In the genomic region with DNA sequence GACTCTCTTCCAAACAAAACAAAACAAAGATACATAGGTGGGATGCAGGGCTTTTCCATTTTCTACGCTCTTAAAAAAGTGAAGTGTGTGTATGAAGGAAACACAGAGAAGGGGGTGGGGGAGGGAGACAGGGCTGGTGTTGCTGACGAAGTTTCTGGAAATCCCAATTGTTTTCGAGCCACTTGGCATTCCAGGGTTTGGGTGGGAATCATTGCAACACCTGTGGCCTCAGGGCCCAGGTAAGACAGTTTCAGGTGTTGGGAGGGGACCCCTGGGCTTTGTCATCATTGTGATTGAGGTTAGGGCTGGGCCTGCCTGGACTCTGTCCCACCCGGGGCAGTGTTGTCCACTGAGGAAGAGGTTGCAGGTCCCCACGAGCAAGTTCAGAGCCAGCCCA, we compare ENCODE assay signal across 7 mouse cellular contexts.
"Had no signal": no experiment of that assay in that cellular context is flagged by ENCODE, and none has a peak within 500 bp of the region (broad histone marks: within the 10 kb centered on the region; RNA-seq: fewer than 3 reads in every experiment).

No protein-coding gene starts in this region.

- H3K27me3 ChIP-seq: limb, embryonic 13.5 days; midbrain, embryonic 13.5 days; stomach, embryonic 15.5 days had no signal

- ATAC-seq: midbrain, embryonic 13.5 days had no signal

- H3K4me3 ChIP-seq: limb, embryonic 13.5 days; midbrain, embryonic 13.5 days; stomach, embryonic 15.5 days had no signal

- H3K36me3 ChIP-seq: limb, embryonic 13.5 days; midbrain, embryonic 13.5 days; stomach, embryonic 15.5 days had no signal

- H3K9me3 ChIP-seq: limb, embryonic 13.5 days; midbrain, embryonic 13.5 days; stomach, embryonic 15.5 days had no signal

- DNase-seq: kidney, adult 11 months; left cerebral cortex, postnatal 4 days; right cerebral cortex, postnatal 14 days had no signal

- H3K4me2 ChIP-seq: limb, embryonic 13.5 days; midbrain, embryonic 13.5 days; stomach, embryonic 15.5 days had no signal

- H3K9ac ChIP-seq: limb, embryonic 13.5 days; liver, embryonic 14.5 days; midbrain, embryonic 13.5 days; stomach, embryonic 15.5 days had no signal

- H3K27ac ChIP-seq: liver, embryonic 14.5 days; midbrain, embryonic 13.5 days; stomach, embryonic 15.5 days had no signal

- H3K4me1 ChIP-seq: midbrain, embryonic 13.5 days; stomach, embryonic 15.5 days had no signal
